Mouse (Mus musculus) WW6 (cell line): ENCODE measurements around the gene Stat5b.

Experiments
- DNase-seq: peaks from one replicate; pipeline ENCODE4 v3.0.0-alpha.2; 2013; ENCODE audit warnings: low read depth, low spot score

The Stat5b gene

DNA sequence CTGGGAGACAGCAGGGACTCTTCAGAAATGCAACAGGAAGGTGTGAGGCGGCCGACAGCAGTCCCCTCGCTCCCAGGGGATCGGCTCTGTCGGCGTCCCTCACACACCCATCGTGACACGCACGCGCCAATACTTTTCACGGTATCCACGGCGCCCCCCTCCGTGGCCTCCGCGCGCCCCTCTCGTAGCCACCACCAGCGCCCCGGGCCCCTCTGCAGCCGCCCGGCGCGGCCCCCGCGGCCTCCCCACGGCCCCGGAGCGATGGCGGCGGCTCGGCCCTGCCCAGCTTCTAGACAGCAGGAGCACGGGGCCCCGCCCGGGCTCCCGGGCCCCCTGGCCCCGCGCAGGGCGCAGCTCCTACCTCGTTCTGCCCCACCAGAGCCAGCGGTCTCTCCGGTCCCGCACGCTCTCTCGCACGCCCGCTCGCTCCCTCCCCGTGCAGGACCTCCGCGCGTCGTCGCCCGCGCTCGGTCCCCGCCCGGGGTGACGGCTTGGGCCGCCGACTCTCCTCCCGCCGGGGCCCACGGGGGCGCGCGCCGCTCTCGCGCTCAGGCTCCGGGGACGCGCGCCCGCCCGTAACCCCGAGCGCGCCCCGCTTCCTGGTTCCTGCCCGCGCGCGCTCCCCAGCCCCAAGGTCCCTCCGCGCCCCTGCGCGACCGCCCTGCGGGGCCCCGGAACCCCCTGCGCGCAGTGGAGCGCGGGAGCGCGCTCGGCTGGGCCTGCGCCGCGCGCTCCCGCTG, at the start of gene Stat5b:
Stat5b (minus strand) TSS at position 687 of the 740 bp plus-strand sequence.
- no peak for DNase-seq

DNA sequence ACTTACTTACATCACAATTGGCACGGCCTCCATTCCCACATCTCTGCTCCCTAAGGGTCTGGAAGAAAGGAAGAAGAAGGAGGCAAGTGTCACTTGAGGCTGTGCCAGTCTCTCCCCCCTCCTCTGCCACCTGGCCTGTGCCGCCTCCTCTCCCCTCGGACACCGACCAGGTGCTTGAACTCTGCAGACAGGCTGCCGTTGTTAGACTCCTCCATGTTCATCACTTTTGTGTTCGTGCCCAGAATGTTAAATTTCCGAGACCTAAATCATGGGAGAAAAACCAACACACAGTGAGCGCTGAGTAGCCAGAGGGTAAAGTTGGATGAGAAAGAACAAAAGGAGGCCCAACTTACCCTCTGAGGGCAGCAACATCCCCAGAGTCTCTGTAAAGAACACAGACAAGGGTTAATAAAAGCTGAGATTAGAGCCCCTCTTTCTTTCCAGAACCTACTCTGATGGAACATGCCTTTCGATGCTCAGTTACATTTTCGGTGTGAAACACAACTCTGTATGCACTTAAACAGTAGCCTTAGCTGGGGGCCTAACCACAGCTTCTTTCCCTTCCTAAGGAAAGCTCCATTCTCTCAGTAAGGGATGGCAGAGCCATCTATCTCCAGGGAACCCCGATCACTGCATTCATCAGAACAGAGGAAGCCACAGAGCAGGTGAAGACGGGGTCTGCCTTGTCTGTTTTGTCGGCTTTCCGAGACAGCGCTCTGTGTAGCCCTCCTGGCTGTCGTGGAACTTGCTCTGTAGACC, 48.1 kb upstream of the Stat5b start:
- no peak for DNase-seq

DNA sequence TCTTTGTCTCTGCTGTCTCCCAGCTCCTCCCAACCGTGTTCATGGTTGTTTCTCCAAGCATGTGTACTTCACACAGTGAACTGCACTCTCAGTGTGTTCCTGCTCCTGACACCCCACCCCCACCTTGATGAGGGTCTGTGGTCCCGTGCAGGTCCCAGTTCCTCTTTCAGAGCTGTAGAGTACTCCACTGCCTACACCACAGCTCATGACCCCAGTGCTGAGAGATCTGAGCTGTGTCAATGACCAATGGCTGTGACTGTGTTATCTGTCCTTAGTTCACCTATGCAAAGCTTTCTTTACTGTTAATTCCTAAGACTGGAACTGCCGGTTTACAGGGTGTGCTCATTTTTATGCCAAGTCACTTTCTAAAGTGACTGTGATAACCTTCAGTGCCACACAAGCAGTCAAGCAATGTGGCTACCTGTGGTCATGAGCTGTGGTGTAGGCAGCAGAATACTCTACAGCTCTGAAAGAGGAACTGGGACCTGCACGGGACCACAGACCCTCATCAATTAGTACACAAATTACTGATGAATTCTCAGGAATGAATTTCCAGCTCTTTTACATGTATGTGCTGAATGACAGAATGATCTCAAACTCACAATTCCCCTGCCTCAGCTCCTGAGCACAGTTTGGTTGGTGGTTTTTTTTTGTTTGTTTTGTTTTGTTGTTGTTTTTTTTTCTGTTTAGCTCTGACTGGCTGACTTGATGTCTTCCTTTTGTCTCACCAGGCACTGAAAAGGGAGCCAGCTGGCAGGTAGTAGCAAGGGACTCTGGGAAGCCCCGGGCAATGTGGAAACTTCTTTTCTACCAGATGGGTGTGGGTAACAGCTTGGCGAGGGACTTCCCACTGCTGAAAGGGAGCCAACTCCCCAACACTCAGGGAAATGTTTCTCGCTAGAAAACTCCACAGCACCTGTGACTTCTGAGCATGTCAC, 47.0 kb upstream of the Stat5b start:
- DNase-seq, result no peak

DNA sequence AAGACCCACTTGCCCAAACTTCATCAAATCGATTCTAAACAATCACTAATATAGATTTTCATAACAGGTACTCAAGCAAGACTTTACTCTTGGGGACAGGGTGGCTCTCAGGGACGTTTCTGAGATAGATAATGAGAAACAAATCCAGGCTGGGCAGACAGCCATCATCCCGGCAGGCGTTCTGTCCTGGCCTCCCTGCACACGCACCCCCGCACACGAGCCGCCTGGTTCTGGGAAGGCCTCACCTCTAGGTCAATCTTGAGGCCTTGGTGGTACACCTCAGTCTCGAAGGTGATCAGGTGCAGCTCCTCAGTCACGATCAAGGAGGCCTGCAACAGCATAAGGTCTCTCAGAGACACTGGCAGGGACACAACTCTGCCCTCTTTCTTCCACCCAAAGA, 45.6 kb upstream of the Stat5b start:
- DNase-seq, result no peak

DNA sequence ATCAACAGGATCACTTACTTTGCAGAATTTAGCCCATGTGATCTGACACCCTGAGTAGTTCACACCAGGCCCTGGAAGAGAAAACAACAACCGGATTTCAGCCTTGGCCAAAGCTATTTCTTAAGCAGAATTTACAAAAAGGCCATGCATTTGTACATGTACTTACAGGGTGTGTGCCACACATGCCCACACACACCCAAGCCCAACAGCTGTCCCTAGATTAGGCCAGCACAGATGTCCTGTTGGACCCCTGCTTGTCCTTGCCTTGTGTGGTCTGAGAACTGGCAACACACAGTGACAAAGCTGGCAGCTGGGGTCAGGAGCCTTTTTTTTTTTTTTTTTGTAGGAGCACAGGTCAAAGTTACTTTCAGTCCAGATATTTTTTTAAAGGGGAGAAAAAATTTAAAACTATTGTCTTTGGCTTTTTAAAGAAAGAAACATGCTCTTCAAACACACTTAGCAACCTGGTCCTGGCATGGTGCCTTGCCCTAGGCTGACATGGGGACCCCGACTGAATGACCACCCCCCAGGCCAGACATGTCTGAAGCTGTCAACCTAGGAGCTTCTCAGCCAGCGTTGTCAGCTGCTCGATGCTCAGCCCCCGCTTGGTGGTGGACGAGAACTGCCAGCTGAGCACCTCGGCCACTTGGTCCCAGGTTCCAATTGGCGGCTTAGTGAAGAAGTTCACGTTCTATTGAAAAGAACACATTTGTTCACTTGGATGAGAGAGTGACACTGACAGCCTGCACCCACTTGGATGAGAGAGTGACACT, 43.8 kb upstream of the Stat5b start:
- DNase-seq, result no peak

DNA sequence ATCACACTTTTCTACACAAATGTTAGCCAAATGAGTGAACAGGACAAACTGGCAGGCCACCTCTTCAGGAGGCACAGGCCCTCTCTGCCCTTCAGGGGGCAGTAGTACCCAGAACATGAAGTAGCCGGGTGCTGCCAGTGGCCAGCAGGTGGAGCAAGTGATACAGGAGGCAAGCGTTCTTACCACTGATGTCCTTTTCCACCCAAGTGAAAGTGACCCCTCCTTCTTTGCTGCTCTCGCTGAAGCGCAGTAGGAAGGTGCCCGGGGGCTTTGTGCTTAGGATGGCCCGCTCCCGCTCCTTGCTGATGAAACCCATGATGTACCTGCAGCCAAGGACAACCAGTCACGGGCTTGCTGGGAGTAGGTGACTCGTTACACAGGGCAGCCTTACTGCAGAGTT, 43.0 kb upstream of the Stat5b start:
- DNase-seq, result peak; percentile 65

DNA sequence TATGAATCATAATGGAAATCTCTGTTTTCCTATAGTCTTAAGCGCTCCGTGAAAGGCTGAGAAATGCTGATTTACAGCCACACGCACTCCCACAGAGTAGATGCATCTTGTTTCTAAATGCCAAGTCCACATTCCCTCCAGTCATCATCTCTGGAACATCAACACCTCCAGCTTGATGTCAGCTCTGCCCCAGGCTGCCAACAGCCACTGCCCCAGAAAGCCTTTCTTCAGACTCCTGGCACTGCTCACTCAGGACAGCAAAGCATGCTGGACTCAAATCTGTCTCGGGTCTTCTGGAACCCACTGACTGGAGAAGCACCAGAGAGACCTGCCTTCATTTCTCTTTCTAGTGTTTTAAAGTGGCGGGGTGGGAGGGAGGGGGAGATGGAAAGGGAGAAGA, 41.9 kb upstream of the Stat5b start:
- no peak for DNase-seq

DNA sequence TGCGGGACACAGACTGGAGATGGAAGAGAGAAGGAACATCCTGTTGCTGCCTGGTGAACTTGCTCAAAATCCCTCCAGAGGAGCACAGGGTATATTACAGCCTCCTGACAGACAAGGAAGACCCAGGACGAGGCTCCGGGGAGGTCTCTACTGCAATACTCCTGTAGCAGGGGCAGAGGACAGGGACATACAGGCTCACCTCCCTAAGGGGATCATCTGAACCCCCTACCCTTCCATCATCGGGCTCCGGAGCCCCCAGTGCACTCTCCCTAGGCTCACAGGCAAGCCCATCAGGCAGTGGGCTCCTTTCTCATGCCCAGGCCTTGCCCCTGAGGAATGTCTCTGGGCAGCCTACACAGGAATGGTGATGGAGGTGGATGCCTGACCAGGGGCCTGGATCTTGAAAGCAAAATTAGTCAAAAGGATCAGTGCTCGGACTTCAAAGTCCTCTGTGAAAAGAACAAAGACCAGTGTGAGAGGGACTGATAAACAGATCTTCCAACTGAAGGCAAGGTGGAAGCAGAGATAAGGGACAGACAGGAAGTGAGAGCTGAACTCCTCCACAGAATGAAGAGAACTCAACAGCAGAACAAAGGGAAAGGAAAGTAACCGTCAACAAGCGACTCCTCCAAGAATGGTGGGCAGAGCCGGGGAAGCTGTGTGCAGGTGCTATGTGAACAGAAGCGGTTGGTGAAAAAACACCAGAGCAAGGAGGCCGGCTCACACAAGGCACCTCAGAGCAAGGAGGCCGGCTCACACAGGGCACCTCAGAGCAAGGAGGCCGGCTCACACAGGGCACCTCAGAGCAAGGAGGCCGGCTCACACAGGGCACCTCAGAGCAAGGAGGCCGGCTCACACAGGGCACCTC, 41.0 kb upstream of the Stat5b start:
- no peak for DNase-seq

DNA sequence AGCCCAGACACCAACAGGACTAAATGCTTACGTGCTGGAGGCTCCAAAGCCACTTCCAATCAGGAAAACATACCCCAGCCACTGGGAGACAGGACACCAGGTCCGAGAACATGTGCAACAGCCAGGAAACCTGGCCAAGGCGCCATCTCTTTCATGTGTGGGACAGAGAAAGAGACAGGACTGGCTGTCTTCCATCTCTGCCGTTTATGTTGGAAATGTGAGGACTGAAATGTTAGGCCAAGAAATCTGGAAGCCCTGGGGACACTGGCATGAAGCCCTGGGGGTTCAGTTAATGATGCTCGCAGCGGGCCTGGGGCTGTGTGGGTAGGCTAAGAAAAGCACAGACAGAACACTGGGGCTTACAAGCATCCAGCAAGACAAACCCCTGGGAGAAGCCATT, 40.0 kb upstream of the Stat5b start:
- DNase-seq, result no peak

DNA sequence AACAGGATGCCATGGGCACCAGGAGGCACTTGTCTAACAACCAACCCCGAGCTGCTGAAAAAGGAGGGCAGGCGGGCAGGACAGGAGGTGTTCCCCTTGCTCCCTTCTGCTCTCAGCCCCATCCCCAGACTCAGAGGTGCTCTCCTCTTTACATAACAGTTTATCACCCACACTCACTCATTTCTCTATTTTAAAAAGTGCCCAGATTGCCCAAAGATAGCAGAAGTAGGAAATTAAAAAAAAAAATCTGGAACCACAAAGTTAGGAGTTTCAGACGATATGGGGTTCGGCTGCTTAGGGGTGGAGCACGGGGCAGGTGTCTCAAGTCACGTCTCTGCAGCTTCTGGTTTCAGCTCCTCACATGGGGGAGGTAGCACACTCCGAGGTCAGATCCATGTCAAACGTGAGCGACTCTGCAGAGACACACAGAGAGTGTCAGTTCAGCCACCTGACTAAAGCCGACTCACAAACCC, 37.9 kb upstream of the Stat5b start:
- DNase-seq, result no peak

DNA sequence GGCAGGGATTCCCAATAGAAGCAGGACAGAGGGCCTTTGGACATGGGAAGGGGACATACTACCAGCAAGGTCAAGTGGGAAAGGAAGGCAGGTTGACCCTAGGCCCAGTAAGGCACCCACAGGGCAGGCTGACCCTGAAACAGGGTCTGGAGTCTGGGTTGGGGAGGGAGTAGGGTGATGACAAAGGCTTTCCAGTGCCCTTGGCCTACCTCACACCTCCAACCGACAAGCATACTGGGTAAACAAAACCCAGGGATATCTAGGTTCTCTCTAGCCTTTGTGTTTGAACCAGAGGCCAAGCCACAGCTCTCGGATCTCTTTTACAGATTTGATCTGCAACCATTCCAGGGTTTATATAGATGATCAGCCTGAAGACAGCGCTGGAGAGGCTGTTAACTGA, 37.2 kb upstream of the Stat5b start:
- DNase-seq, result no peak

DNA sequence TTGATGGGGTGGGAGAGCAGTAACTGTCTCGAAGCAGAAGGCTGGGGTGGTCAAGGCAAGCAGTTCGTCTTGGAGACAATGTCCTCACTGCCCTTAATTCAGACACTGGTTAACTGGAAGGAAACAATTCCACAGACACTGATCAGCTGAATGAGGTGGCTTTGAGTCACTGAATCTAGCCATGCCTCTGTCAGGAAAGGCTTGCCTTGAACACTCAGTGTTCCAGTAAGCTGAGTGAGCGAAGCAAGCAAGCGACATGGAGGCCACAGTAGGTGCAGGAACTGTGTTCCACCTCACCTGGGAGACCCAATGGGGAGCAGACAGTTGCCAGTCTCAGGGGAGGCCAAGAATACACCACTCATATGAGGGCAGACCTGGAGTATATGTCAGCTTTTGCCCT, 36.7 kb upstream of the Stat5b start:
- DNase-seq, result no peak

DNA sequence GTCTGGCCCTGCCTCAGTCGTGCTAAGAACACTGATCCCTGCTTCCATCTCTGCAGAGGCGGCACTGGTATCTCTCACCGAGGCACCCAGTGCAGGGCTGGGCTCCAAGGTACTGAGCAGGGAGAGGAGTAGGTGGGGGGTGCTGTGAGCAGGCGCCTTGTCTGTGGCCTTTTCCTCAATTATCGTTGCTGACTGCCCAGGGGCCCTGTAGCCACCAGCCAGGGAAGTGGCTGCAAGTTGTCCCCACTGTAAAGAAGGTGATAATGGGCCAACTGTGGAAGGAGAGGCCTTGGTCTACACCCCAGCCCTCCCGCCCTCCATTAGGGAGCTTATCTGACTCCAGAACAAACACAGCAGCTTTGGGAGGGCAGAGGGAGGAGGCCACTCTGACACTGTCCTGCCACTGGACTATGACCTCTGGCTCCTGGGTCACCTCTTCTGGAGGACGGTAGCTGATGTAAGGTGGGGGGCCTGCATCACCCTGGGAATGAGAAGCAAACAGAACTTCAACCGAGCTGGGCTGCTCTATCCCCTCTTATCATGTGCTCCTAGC, 35.7 kb upstream of the Stat5b start:
- DNase-seq, result no peak

DNA sequence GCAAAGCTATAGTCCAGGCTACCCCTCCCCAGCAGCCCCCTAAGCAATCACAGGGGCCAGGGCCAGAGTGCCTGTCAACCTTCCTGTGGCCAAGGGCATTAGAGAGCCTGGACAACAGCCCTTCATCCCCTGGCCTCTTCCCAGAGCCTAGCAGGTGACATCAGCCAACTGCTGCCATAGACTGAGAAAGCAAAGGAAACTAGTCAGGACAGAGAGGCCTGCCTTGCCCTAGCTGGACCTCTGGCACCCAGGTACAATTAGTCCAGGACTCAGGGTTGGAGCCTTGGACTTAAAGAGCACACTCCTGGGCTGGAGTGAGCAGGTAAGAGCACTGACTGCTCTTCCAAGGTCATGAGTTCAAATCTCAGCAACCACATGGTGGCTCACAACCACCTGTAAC, 34.9 kb upstream of the Stat5b start:
- DNase-seq, result no peak

DNA sequence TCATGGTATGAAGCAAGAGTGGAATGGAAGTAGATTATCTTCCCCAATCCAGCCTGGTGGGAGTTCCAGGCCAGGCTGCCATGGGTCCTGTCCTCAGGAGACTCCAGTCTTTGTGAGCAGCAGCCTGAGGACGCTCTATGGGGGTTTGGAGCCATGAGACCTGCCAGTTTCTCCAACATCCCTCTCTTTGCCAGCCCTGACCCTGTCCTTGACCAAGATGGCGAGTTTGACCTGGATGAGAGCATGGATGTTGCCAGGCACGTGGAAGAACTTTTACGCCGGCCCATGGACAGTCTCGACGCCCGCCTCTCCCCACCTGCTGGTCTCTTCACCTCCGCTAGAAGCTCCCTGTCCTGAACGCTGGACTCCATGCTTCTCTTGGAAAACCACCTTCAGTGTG, 33.1 kb upstream of the Stat5b start:
- no peak for DNase-seq

DNA sequence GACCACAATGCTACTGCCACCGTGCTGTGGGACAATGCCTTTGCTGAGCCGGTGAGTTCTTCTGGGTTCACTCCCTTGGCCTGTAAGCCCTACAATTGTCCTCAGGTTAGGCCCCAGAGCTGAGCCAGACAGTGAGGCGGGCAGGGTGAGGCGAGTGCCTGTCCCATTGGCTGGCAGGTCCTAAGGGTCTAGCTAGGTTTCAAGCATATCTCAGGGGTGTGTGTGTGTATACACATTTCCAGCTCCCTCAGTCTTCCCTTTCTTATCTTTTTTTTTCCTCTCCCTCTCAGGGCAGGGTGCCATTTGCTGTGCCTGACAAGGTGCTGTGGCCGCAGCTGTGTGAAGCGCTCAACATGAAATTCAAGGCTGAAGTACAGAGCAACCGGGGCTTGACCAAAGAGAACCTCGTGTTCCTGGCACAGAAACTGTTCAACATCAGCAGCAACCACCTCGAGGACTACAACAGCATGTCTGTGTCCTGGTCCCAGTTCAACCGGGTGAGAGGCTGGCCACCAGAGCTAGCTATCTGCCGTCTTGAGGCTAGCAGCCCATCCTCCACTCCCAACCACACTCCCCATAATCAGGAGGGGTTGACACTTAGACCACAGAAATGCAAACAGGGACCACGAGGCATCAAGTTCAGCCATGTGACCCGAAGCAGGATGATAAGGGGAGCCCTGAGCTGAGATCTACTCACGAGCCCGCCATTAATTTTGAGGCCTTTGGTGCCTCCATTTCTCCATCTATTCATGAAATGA, 29.0 kb upstream of the Stat5b start:
- DNase-seq, result no peak

DNA sequence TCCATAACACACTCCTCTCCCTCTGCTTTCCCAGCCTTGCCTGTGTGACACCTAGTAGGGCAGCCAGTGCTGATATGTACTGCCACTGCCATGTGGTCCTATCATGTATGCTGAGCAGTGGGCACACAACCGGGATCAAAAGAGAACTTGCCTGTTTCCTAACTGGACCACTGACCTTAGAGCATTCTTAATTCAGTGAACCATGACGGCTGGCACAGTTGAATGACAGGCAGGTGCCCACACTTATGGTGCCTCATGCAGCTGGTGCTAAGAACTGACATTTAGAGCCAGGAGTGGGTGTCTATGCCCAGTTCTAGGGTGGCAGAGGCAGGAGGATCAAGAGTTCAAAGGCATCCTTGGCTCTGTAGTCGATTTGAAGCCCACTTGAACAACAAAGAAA, 25.2 kb upstream of the Stat5b start:
- DNase-seq, result no peak

DNA sequence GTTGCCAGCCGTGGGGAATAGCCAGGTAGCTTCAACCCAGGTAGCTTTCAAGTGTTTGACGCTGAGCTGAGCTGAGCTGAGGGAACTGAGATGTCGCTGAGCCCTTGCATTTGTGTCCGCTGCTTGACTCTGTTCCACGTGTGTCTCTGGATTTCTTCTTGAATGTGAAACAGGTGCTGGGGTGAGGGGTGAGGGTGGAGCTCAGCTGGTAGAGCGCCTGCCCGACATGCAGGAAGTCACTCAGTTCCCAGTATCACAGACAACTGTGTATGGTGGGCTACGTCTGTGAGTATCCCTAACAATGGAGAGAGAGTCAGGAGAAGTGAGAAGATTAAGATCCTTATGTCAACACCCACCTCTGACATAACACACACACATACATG, 20.4 kb upstream of the Stat5b start:
- DNase-seq, result no peak

DNA sequence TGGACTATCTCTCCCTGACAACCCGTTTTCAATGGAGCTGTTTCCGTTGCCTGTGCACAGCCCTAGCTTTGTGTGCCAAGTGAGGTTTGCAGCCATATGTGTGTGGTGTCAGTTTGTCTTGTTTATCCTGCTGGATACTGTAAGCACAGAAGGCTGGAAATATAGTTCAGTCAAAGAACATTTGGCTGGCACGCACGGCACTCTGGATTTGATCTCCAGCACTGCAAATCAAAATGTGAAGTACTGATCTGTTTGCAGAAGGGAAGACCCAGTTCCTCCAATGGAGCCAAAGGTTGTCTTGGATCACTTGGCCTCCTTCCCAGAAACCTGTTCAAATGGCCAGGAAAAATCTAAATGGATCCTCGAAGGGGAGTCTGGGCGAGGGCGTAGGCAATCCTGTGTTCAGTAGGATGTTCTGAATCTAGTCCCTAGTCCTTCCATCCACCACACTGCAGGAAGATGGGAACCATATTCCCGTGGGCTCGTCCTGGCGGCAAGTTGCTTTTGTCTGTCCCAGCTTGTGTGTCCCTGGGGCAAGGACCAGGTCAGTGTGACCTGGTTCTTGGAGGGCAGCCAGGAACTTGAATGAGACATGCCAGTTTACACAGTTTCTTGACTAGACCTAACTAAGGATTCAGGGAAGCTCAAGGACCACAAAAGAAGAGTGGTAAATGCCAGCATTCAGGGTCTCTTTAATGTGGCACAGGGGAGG, 19.9 kb upstream of the Stat5b start:
- DNase-seq, result no peak
